ENCODE assay signal across 23 mouse cellular contexts in genomic region chr12:116773344-116773743, GRCm38 (mm10).
DNase-seq lines count a peak whose midpoint lies in the region; ATAC-seq and TF ChIP-seq lines count a peak whose summit lies in the region.
"Had no signal": no experiment of that assay in that cellular context is flagged by ENCODE, and none has a peak within 500 bp of the region (broad histone marks: within the 10 kb centered on the region; RNA-seq: fewer than 3 reads in every experiment).

No protein-coding gene starts in this region.

- H3K4me3 ChIP-seq in lung, postnatal 0 days (ENCODE audit: low read depth, low read length) = no peak overlapping the region
- H3K4me3 ChIP-seq: embryonic facial prominence, embryonic 13.5 days; embryonic facial prominence, embryonic 15.5 days; erythroblast, embryonic 14.5 days; forebrain, embryonic 10.5 days; forebrain, embryonic 12.5 days had no signal

- no peaks in the 10 kb centered on the region for H3K9me3 ChIP-seq in lung, postnatal 0 days (ENCODE audit: low read length)
- H3K9me3 ChIP-seq: embryonic facial prominence, embryonic 13.5 days; embryonic facial prominence, embryonic 15.5 days; forebrain, embryonic 10.5 days; forebrain, embryonic 12.5 days had no signal

- H3K36me3 ChIP-seq in lung, postnatal 0 days (ENCODE audit: insufficient read depth, low read length) = no peaks in the 10 kb centered on the region
- H3K36me3 ChIP-seq: embryonic facial prominence, embryonic 13.5 days; embryonic facial prominence, embryonic 15.5 days; forebrain, embryonic 10.5 days; forebrain, embryonic 12.5 days had no signal

- intact Hi-C loops in heart, postnatal 10 days (cut with DNase I) = no loop called here

- TF ChIP-seq CTCF in lung, postnatal 0 days (IDR thresholded peaks at IDR 0.05) = no peak

- H3K4me1 ChIP-seq in lung, postnatal 0 days (ENCODE audit: insufficient read depth, low read depth, low read length) = peaks cover 2% of the 10 kb centered on the region; the same call in 1 of the 2 replicates
- H3K4me1 ChIP-seq: embryonic facial prominence, embryonic 13.5 days; embryonic facial prominence, embryonic 15.5 days had no signal

- no peak for TF ChIP-seq EP300 in lung, postnatal 0 days (IDR thresholded peaks at IDR 0.05)

- H3K9ac ChIP-seq in lung, postnatal 0 days (replicated peaks; ENCODE audit: low read depth) = no peak overlapping the region
- H3K9ac ChIP-seq: embryonic facial prominence, embryonic 13.5 days; embryonic facial prominence, embryonic 15.5 days; forebrain, embryonic 12.5 days had no signal

- WGBS in lung, postnatal 0 days = 80% methylated on average over 3 of the region's 3 CpGs

- no peaks in the 10 kb centered on the region for H3K27me3 ChIP-seq in lung, postnatal 0 days (replicated peaks; ENCODE audit: insufficient read depth, low read length)
- H3K27me3 ChIP-seq: embryonic facial prominence, embryonic 13.5 days; embryonic facial prominence, embryonic 15.5 days; forebrain, embryonic 12.5 days had no signal

- no peak for ATAC-seq in lung, postnatal 0 days
- ATAC-seq: forebrain, embryonic 14.5 days; forebrain, embryonic 16.5 days had no signal

- no peak overlapping the region for H3K4me2 ChIP-seq in lung, postnatal 0 days (replicated peaks; ENCODE audit: low read depth, low read length)
- H3K4me2 ChIP-seq: embryonic facial prominence, embryonic 13.5 days; embryonic facial prominence, embryonic 15.5 days; forebrain, embryonic 12.5 days had no signal

- H3K27ac ChIP-seq in lung, postnatal 0 days (ENCODE audit: low read length) = 0 out of 2 replicates have a peak overlapping the region, but pooled peaks have one; percentile 48
- H3K27ac ChIP-seq: embryonic facial prominence, embryonic 13.5 days; embryonic facial prominence, embryonic 15.5 days; forebrain, embryonic 10.5 days; forebrain, embryonic 12.5 days had no signal

- peak; percentile 34 for DNase-seq in heart, adult 11 months
- no peak for DNase-seq in heart, postnatal 10 days
- DNase-seq in lung, postnatal 0 days (ENCODE audit: low spot score) = no peak
- no peak for DNase-seq in lung, postnatal 25 days (ENCODE audit: low spot score)
- peak; percentile 70 for DNase-seq in brain, adult 2 months (ENCODE audit: low read depth, low spot score)
- DNase-seq in adrenal gland, postnatal 14 days = no peak
- DNase-seq: adrenal gland, adult 2 months; adrenal gland, postnatal 10 days; adrenal gland, postnatal 36 days; cerebellum, adult 11 months; cerebellum, adult 18-20 months; cerebellum, adult 8-10 months; cerebellum, adult 9-11 months; cerebellum, postnatal 14 days; cerebellum, postnatal 36 days; embryo, embryonic 11 days had no signal

Comparison
In these comparisons a context has a peak if more than half of its experiments do, and no peak if none do; other contexts are left out.
1. DNase-seq: peak in heart, adult 11 months (single experiment) and brain, adult 2 months (single experiment); none in heart, postnatal 10 days (0 of 2), lung, postnatal 0 days (single experiment), lung, postnatal 25 days (single experiment) and adrenal gland, postnatal 14 days (single experiment).